15 mouse cellular contexts compared by ENCODE assay signal in the genomic region with DNA sequence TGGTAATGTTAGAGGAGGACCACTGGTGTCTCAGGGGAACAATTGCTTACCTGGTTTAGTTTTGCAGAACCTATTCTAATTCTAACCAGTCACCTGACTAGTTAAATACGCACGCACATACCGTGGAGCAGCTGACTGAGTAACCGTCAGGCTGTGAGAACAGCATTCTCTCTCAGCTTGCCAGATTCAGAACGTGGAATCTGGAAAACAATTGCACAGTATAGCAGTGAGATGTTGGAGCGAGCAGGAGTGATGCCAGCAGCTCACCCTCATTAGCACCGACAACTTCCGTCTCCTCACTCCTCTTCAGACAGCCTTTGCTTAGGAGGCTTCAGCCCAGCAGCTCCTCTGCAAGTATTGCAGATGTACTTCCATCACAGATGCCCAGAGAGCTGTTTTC. TPM values are rescaled to one million over a fixed set of nuclear protein-coding genes. Genes with fewer than 3 reads are reported as not detected.
A peak's percentile ranks its signal among the peaks of the same experiment; 100 is the strongest.
DNase-seq lines count a peak whose midpoint lies in the region; ATAC-seq and TF ChIP-seq lines count a peak whose summit lies in the region.
"Had no signal": no experiment of that assay in that cellular context is flagged by ENCODE, and none has a peak within 500 bp of the region (broad histone marks: within the 10 kb centered on the region; RNA-seq: fewer than 3 reads in every experiment).

No protein-coding gene starts in this region.

- DNase-seq in left cerebral cortex, adult 2 months (ENCODE audit: extremely low spot score in 1 of 2, low spot score in 2 of 2), result peak in 1 of 2 experiments; percentile 18
- DNase-seq in left cerebral cortex, adult 11 months (ENCODE audit: low spot score), result no peak
- DNase-seq in CH12.LX (ENCODE audit: extremely low read depth) (no peak), R1 (ENCODE audit: low read depth, low spot score) (peak; percentile 36)
- DNase-seq in retina, embryonic 14.5 days (ENCODE audit: low spot score), result no peak
- DNase-seq: gastrocnemius, postnatal 36 days; kidney, adult 2 months; kidney, postnatal 4 days; lung, postnatal 14 days; thymus, adult 2 months had no signal

- no peaks in the 10 kb centered on the region for H3K9me3 ChIP-seq in forebrain, embryonic 15.5 days
- H3K9me3 ChIP-seq in forebrain, embryonic 13.5 days (replicated peaks), result no peaks in the 10 kb centered on the region
- H3K9me3 ChIP-seq in CH12.LX (replicated peaks; ENCODE audit: low read length), result no peaks in the 10 kb centered on the region
- H3K9me3 ChIP-seq: heart, embryonic 13.5 days; liver, embryonic 15.5 days had no signal

- no peak for ATAC-seq in forebrain, embryonic 15.5 days (replicated peaks)
- ATAC-seq in forebrain, embryonic 13.5 days, result no peak
- ATAC-seq: midbrain, embryonic 16.5 days had no signal

- TF ChIP-seq RAD21 in CH12.LX (IDR thresholded peaks at IDR 0.05; ENCODE audit: low read depth, low read length), result no peak

- dilution Hi-C loops in CH12.LX (cut with MboI; ENCODE audit: extremely low pct_ligation_motif_present, extremely low pct_unique_long_range_greater_than_20kb, low sequenced_read_pairs), result no loop called here

- peaks cover 26% of the 10 kb centered on the region for H3K4me1 ChIP-seq in forebrain, embryonic 15.5 days
- H3K4me1 ChIP-seq in forebrain, embryonic 13.5 days, result peaks cover 34% of the 10 kb centered on the region
- peaks cover 6 to 35% of the 10 kb centered on the region in 2 experiments; a peak in 3 of 4 replicates for H3K4me1 ChIP-seq in CH12.LX (ENCODE audit: control insufficient read depth in 1 of 2, insufficient read depth in 2 of 2)

- no peaks in the 10 kb centered on the region for H3K27me3 ChIP-seq in forebrain, embryonic 15.5 days
- no peaks in the 10 kb centered on the region for H3K27me3 ChIP-seq in forebrain, embryonic 13.5 days
- no peaks in the 10 kb centered on the region for H3K27me3 ChIP-seq in CH12.LX (replicated peaks)
- H3K27me3 ChIP-seq: heart, embryonic 13.5 days; liver, embryonic 15.5 days had no signal

- peaks cover 31% of the 10 kb centered on the region for H3K79me2 ChIP-seq in CH12.LX (replicated peaks; ENCODE audit: control insufficient read depth, extremely low read depth, insufficient read depth, poor library complexity, severe bottlenecking)

- no peak for TF ChIP-seq CTCF in left cerebral cortex, adult 2 months (IDR thresholded peaks at IDR 0.05)
- TF ChIP-seq CTCF in CH12.LX (conservative IDR thresholded peaks at IDR 0.05 in 1 of 2, IDR thresholded peaks at IDR 0.05 in 1 of 2; ENCODE audit: low read depth in 2 of 2, low read length in 2 of 2), result no peak

- H3K4me3 ChIP-seq in forebrain, embryonic 15.5 days, result no peak overlapping the region
- no peak overlapping the region for H3K4me3 ChIP-seq in forebrain, embryonic 13.5 days
- peak overlapping the region; percentile 1; the same call in 1 of the 2 replicates for H3K4me3 ChIP-seq in left cerebral cortex, adult 2 months
- H3K4me3 ChIP-seq in CH12.LX (replicated peaks in 1 of 3; ENCODE audit: low read depth in 2 of 3, low read length in 2 of 3, poor library complexity in 1 of 3), result no peak overlapping the region
- H3K4me3 ChIP-seq: heart, embryonic 13.5 days; liver, embryonic 15.5 days had no signal

- intact Hi-C loops in left cerebral cortex, adult 2 months (cut with DNase I), result no loop called here

- WGBS in forebrain, embryonic 15.5 days, result 44% methylated on average over 8 of the region's 8 CpGs
- WGBS in forebrain, embryonic 13.5 days, result 56% methylated on average over 8 of the region's 8 CpGs

- TF ChIP-seq EP300 in CH12.LX (IDR thresholded peaks at IDR 0.05; ENCODE audit: low read length), result no peak

- H3K9ac ChIP-seq in forebrain, embryonic 15.5 days (replicated peaks), result no peak overlapping the region
- H3K9ac ChIP-seq in forebrain, embryonic 13.5 days, result no peak overlapping the region
- H3K9ac ChIP-seq in CH12.LX (ENCODE audit: insufficient read depth, low read depth), result no peak overlapping the region
- H3K9ac ChIP-seq: heart, embryonic 13.5 days; liver, embryonic 15.5 days had no signal

- H3K36me3 ChIP-seq in forebrain, embryonic 15.5 days, result no peaks in the 10 kb centered on the region
- H3K36me3 ChIP-seq in forebrain, embryonic 13.5 days (ENCODE audit: poor library complexity, severe bottlenecking), result no peaks in the 10 kb centered on the region
- peaks cover 0 to 6% of the 10 kb centered on the region in 2 experiments for H3K36me3 ChIP-seq in CH12.LX (replicated peaks in 1 of 2; ENCODE audit: control insufficient read depth in 1 of 2, insufficient read depth in 1 of 2, low read length in 1 of 2)
- H3K36me3 ChIP-seq: heart, embryonic 13.5 days; liver, embryonic 15.5 days had no signal

- no peak overlapping the region for H3K27ac ChIP-seq in forebrain, embryonic 15.5 days (replicated peaks)
- no peak overlapping the region for H3K27ac ChIP-seq in forebrain, embryonic 13.5 days
- no peak overlapping the region for H3K27ac ChIP-seq in left cerebral cortex, adult 2 months
- H3K27ac ChIP-seq in CH12.LX (ENCODE audit: insufficient read depth, low read depth), result no peak overlapping the region
- H3K27ac ChIP-seq: heart, embryonic 13.5 days; liver, embryonic 15.5 days had no signal

- TF ChIP-seq POLR2A in CH12.LX (IDR thresholded peaks at IDR 0.05; ENCODE audit: low read depth, low read length), result no peak

- peak overlapping the region; percentile 1; the same call in 1 of the 2 replicates for H3K4me2 ChIP-seq in forebrain, embryonic 15.5 days (replicated peaks)
- H3K4me2 ChIP-seq in forebrain, embryonic 13.5 days, result no peak overlapping the region
- no peak overlapping the region for H3K4me2 ChIP-seq in CH12.LX (ENCODE audit: insufficient read depth, low read depth, poor library complexity, severe bottlenecking)
- H3K4me2 ChIP-seq: heart, embryonic 13.5 days; liver, embryonic 15.5 days had no signal

- in situ Hi-C loops in CH12.LX (cut with MboI; ENCODE audit: low pct_ligation_motif_present, low pct_unique_long_range_greater_than_20kb, low sequenced_read_pairs), result no loop called here

TF ChIP-seq in CH12.LX, 34 proteins besides CTCF, POLR2A, EP300 and RAD21:
- TF ChIP-seq BHLHE40 (IDR thresholded peaks at IDR 0.05; ENCODE audit: low read depth, low read length) (0 out of 2 replicates have a peak, but pooled peaks have one; percentile 7), ZC3H11A (IDR thresholded peaks at IDR 0.05; ENCODE audit: low read depth, low read length) (no peak), ZKSCAN1 (IDR thresholded peaks at IDR 0.05; ENCODE audit: borderline replicate concordance, low read depth, low read length) (no peak), MXI1 (IDR thresholded peaks at IDR 0.05; ENCODE audit: low read depth, low read length) (no peak), JUN (IDR thresholded peaks at IDR 0.05; ENCODE audit: insufficient read depth, low read depth, low read length) (no peak)

RNA-seq across cellular contexts. Expression of a gene that starts 3.7 kb away (rescaled TPM):
- 32.5 and 35.4 TPM in 2 replicates for polyA plus RNA-seq in forebrain, embryonic 15.5 days (2015; fragmentation: Nextera tagmentation; extraction: Ambion mirVana)
- polyA plus RNA-seq in forebrain, embryonic 13.5 days (2015; fragmentation: Nextera tagmentation; extraction: Ambion mirVana), result 27.9 and 32.2 TPM in 2 replicates
- total RNA-seq in left cerebral cortex, adult 2 months (2021), result 10 to 100 TPM; 42.3 to 43.5 TPM
- total RNA-seq in CH12.LX (2012; rRNA removed), result 6.2 and 6.3 TPM in 2 replicates
- 3.0 and 3.5 TPM in 2 replicates for total RNA-seq in CH12.LX (2014; rRNA removed)
- 9.4 and 9.8 TPM in 2 replicates for polyA plus RNA-seq in CH12.LX (2012; ENCODE audit: insufficient read length, low read depth)

RNA-seq across cellular contexts. Expression of a gene that starts 7.3 kb away (rescaled TPM):
- polyA plus RNA-seq in forebrain, embryonic 15.5 days (2015; fragmentation: Nextera tagmentation; extraction: Ambion mirVana), result 1.4 and 1.9 TPM in 2 replicates
- polyA plus RNA-seq in forebrain, embryonic 13.5 days (2015; fragmentation: Nextera tagmentation; extraction: Ambion mirVana), result 1.4 and 2.0 TPM in 2 replicates
- total RNA-seq in left cerebral cortex, adult 2 months (2021), result 1 to 10 TPM; 1.2 TPM
- 0.38 TPM in 2 replicates for total RNA-seq in CH12.LX (2012; rRNA removed)
- total RNA-seq in CH12.LX (2014; rRNA removed), result 0.15 and 0.23 TPM in 2 replicates
- 0.10 TPM in 1 of 2 replicates, not detected in the other for polyA plus RNA-seq in CH12.LX (2012; ENCODE audit: insufficient read length, low read depth)

RNA-seq across cellular contexts. Expression of a gene that starts 49.4 kb away (rescaled TPM):
- polyA plus RNA-seq in forebrain, embryonic 15.5 days (2015; fragmentation: Nextera tagmentation; extraction: Ambion mirVana), result 187 and 192 TPM in 2 replicates
- polyA plus RNA-seq in forebrain, embryonic 13.5 days (2015; fragmentation: Nextera tagmentation; extraction: Ambion mirVana), result 187 and 188 TPM in 2 replicates
- total RNA-seq in left cerebral cortex, adult 2 months (2021), result 10 to 100 TPM; 70.0 to 74.0 TPM
- total RNA-seq in CH12.LX (2012; rRNA removed), result 512 and 606 TPM in 2 replicates
- total RNA-seq in CH12.LX (2014; rRNA removed), result 699 and 784 TPM in 2 replicates
- polyA plus RNA-seq in CH12.LX (2012; ENCODE audit: insufficient read length, low read depth), result 405 and 413 TPM in 2 replicates
